Mouse (Mus musculus): Measurements from ENCODE around the gene Dnmt3b.

Dnmt3b gene

GRCm38 (mm10) chr2:153649298-153650013 is at the start of gene Dnmt3b:
TSS of gene Dnmt3b (plus strand) at chr2:153649450.
- in situ Hi-C loops (cut with MboI; ENCODE audit: low pct_unique_long_range_greater_than_20kb in 1 of 2, low sequenced_read_pairs in 2 of 2, unreplicated experiment in 1 of 2): loop anchor here in 1 of 2 experiments (5.0 kb wide), 1 partner anchor 37 kb away; no protein-coding TSS in a partner anchor

GRCm38 (mm10) chr2:153600021-153600666 is 49.1 kb upstream of the Dnmt3b start:
- in situ Hi-C loops (cut with MboI; ENCODE audit: low pct_unique_long_range_greater_than_20kb in 1 of 2, low sequenced_read_pairs in 2 of 2, unreplicated experiment in 1 of 2): no loop called here

- in situ Hi-C loops (cut with MboI; ENCODE audit: low pct_unique_long_range_greater_than_20kb in 1 of 2, low sequenced_read_pairs in 2 of 2, unreplicated experiment in 1 of 2): no loop called here
Observed at GRCm38 (mm10) chr2:153600667-153601648, 48.3 kb upstream of the Dnmt3b start.

GRCm38 (mm10) chr2:153603724-153604123 is 45.5 kb upstream of the Dnmt3b start:
- in situ Hi-C loops (cut with MboI; ENCODE audit: low pct_unique_long_range_greater_than_20kb in 1 of 2, low sequenced_read_pairs in 2 of 2, unreplicated experiment in 1 of 2): no loop called here

GRCm38 (mm10) chr2:153606421-153606820 is 42.8 kb upstream of the Dnmt3b start:
- in situ Hi-C loops (cut with MboI; ENCODE audit: low pct_unique_long_range_greater_than_20kb in 1 of 2, low sequenced_read_pairs in 2 of 2, unreplicated experiment in 1 of 2): no loop called here

- in situ Hi-C loops (cut with MboI; ENCODE audit: low pct_unique_long_range_greater_than_20kb in 1 of 2, low sequenced_read_pairs in 2 of 2, unreplicated experiment in 1 of 2): no loop called here
Observed at GRCm38 (mm10) chr2:153607870-153608515, 41.3 kb upstream of the Dnmt3b start.

- in situ Hi-C loops (cut with MboI; ENCODE audit: low pct_unique_long_range_greater_than_20kb in 1 of 2, low sequenced_read_pairs in 2 of 2, unreplicated experiment in 1 of 2): no loop called here
Observed at GRCm38 (mm10) chr2:153609058-153609457, 40.2 kb upstream of the Dnmt3b start.

- in situ Hi-C loops (cut with MboI; ENCODE audit: low pct_unique_long_range_greater_than_20kb in 1 of 2, low sequenced_read_pairs in 2 of 2, unreplicated experiment in 1 of 2): no loop called here
Observed at GRCm38 (mm10) chr2:153609548-153609947, 39.7 kb upstream of the Dnmt3b start.

- in situ Hi-C loops (cut with MboI; ENCODE audit: low pct_unique_long_range_greater_than_20kb in 1 of 2, low sequenced_read_pairs in 2 of 2, unreplicated experiment in 1 of 2): loop anchor here in 1 of 2 experiments (5.0 kb wide), 1 partner anchor 37 kb away; the partner anchor contains the start of gene Dnmt3b
Observed at GRCm38 (mm10) chr2:153610426-153611240, 38.6 kb upstream of the Dnmt3b start.

GRCm38 (mm10) chr2:153611241-153611630 is 38.0 kb upstream of the Dnmt3b start:
- in situ Hi-C loops (cut with MboI; ENCODE audit: low pct_unique_long_range_greater_than_20kb in 1 of 2, low sequenced_read_pairs in 2 of 2, unreplicated experiment in 1 of 2): loop anchor here in 1 of 2 experiments (5.0 kb wide), 1 partner anchor 36 kb away; the partner anchor contains the start of gene Dnmt3b

GRCm38 (mm10) chr2:153611743-153612142 is 37.5 kb upstream of the Dnmt3b start:
- in situ Hi-C loops (cut with MboI; ENCODE audit: low pct_unique_long_range_greater_than_20kb in 1 of 2, low sequenced_read_pairs in 2 of 2, unreplicated experiment in 1 of 2): loop anchor here in 1 of 2 experiments (5.0 kb wide), 1 partner anchor 36 kb away; the partner anchor contains the start of gene Dnmt3b

GRCm38 (mm10) chr2:153612594-153613281 is 36.5 kb upstream of the Dnmt3b start:
- in situ Hi-C loops (cut with MboI; ENCODE audit: low pct_unique_long_range_greater_than_20kb in 1 of 2, low sequenced_read_pairs in 2 of 2, unreplicated experiment in 1 of 2): loop anchor here in 1 of 2 experiments (5.0 kb wide), 1 partner anchor 35 kb away; the partner anchor contains the start of gene Dnmt3b

- in situ Hi-C loops (cut with MboI; ENCODE audit: low pct_unique_long_range_greater_than_20kb in 1 of 2, low sequenced_read_pairs in 2 of 2, unreplicated experiment in 1 of 2): no loop called here
Observed at GRCm38 (mm10) chr2:153616893-153617292, 32.4 kb upstream of the Dnmt3b start.

GRCm38 (mm10) chr2:153618439-153618838 is 30.8 kb upstream of the Dnmt3b start:
- in situ Hi-C loops (cut with MboI; ENCODE audit: low pct_unique_long_range_greater_than_20kb in 1 of 2, low sequenced_read_pairs in 2 of 2, unreplicated experiment in 1 of 2): no loop called here

- in situ Hi-C loops (cut with MboI; ENCODE audit: low pct_unique_long_range_greater_than_20kb in 1 of 2, low sequenced_read_pairs in 2 of 2, unreplicated experiment in 1 of 2): no loop called here
Observed at GRCm38 (mm10) chr2:153618889-153619288, 30.4 kb upstream of the Dnmt3b start.

- in situ Hi-C loops (cut with MboI; ENCODE audit: low pct_unique_long_range_greater_than_20kb in 1 of 2, low sequenced_read_pairs in 2 of 2, unreplicated experiment in 1 of 2): no loop called here
Observed at GRCm38 (mm10) chr2:153622449-153622848, 26.8 kb upstream of the Dnmt3b start.

GRCm38 (mm10) chr2:153630950-153631349 is 18.3 kb upstream of the Dnmt3b start:
- in situ Hi-C loops (cut with MboI; ENCODE audit: low pct_unique_long_range_greater_than_20kb in 1 of 2, low sequenced_read_pairs in 2 of 2, unreplicated experiment in 1 of 2): no loop called here

Data from mouse embryonic stem cell (cell line).